8 mouse cellular contexts compared by ENCODE assay signal in genomic region chr9:57281549-57281948, GRCm38 (mm10). TPM values are rescaled to one million over a fixed set of nuclear protein-coding genes. Genes with fewer than 3 reads are reported as not detected.
A peak's percentile ranks its signal among the peaks of the same experiment; 100 is the strongest.
DNase-seq lines count a peak whose midpoint lies in the region; ATAC-seq lines count a peak whose summit lies in the region.

No protein-coding gene starts in this region.

- peaks cover 43% of the 10 kb centered on the region for H3K4me1 ChIP-seq in heart, embryonic 10.5 days
- peaks cover 10% of the 10 kb centered on the region; the same call in 1 of the 2 replicates for H3K4me1 ChIP-seq in hindbrain, embryonic 12.5 days
- peaks cover 40% of the 10 kb centered on the region for H3K4me1 ChIP-seq in liver, embryonic 12.5 days

- H3K9ac ChIP-seq in hindbrain, embryonic 12.5 days: peak overlapping the region; percentile 43
- peak overlapping the region; percentile 5; the same call in 1 of the 2 replicates for H3K9ac ChIP-seq in liver, embryonic 12.5 days

- ATAC-seq in hindbrain, embryonic 12.5 days (ENCODE audit: low FRiP score): peak; percentile 73; the same call in 1 of the 2 replicates
- peak; percentile 63 for ATAC-seq in liver, embryonic 12.5 days

- 11% methylated on average over 20 of the region's 20 CpGs for WGBS in heart, embryonic 10.5 days
- 13% methylated on average over 20 of the region's 20 CpGs for WGBS in hindbrain, embryonic 12.5 days
- 21% methylated on average over 20 of the region's 20 CpGs for WGBS in liver, embryonic 12.5 days (ENCODE audit: insufficient replicate concordance)

- H3K27ac ChIP-seq in heart, embryonic 10.5 days: peak overlapping the region; percentile 77
- H3K27ac ChIP-seq in hindbrain, embryonic 12.5 days: no peak overlapping the region
- H3K27ac ChIP-seq in liver, embryonic 12.5 days: no peak overlapping the region

- no peaks in the 10 kb centered on the region for H3K36me3 ChIP-seq in heart, embryonic 10.5 days
- no peaks in the 10 kb centered on the region for H3K36me3 ChIP-seq in hindbrain, embryonic 12.5 days
- no peaks in the 10 kb centered on the region for H3K36me3 ChIP-seq in liver, embryonic 12.5 days

- H3K4me2 ChIP-seq in hindbrain, embryonic 12.5 days (replicated peaks): peak overlapping the region; percentile 45
- H3K4me2 ChIP-seq in liver, embryonic 12.5 days: peak overlapping the region; percentile 49

- intact Hi-C loops in heart, postnatal 36 days (cut with DNase I): no loop called here

- peaks cover 8% of the 10 kb centered on the region; the same call in 1 of the 2 replicates for H3K27me3 ChIP-seq in heart, embryonic 10.5 days (ENCODE audit: insufficient read depth, poor library complexity, severe bottlenecking)
- H3K27me3 ChIP-seq in hindbrain, embryonic 12.5 days: peaks cover 7% of the 10 kb centered on the region; the same call in 1 of the 2 replicates
- peaks cover 40% of the 10 kb centered on the region for H3K27me3 ChIP-seq in liver, embryonic 12.5 days (replicated peaks)

- no peak for DNase-seq in heart, embryonic 10.5 days (ENCODE audit: low spot score)
- DNase-seq in heart, postnatal 36 days: no peak
- peak; percentile 81 for DNase-seq in MN1 (ENCODE audit: low spot score)
- DNase-seq in retina, postnatal 1 day: peak; percentile 70
- no peak for DNase-seq in urinary bladder, postnatal 25 days (ENCODE audit: low spot score)
- DNase-seq in left cerebral cortex, adult 18-20 months (ENCODE audit: low spot score in 2 of 2): no peak

- no peaks in the 10 kb centered on the region for H3K9me3 ChIP-seq in heart, embryonic 10.5 days
- H3K9me3 ChIP-seq in hindbrain, embryonic 12.5 days (replicated peaks): no peaks in the 10 kb centered on the region
- H3K9me3 ChIP-seq in liver, embryonic 12.5 days (replicated peaks): no peaks in the 10 kb centered on the region

- peak overlapping the region; percentile 49 for H3K4me3 ChIP-seq in heart, embryonic 10.5 days
- H3K4me3 ChIP-seq in hindbrain, embryonic 12.5 days: peak overlapping the region; percentile 14; the same call in 1 of the 2 replicates
- no peak overlapping the region for H3K4me3 ChIP-seq in liver, embryonic 12.5 days

RNA-seq across cellular contexts. Expression of gene 1700017B05Rik, which starts 19.1 kb away (rescaled TPM):
- 22.7 and 31.3 TPM in 2 replicates for polyA plus RNA-seq in heart, embryonic 10.5 days (2016; fragmentation: Nextera tagmentation; extraction: Ambion mirVana)
- total RNA-seq in heart, postnatal 36 days (2021): 10 to 100 TPM in 1 of 2 experiments, 1 to 10 TPM in 1; 9.7 to 13.9 TPM
- 8.1 TPM in 2 replicates for polyA plus RNA-seq in hindbrain, embryonic 12.5 days (2016; fragmentation: Nextera tagmentation; extraction: Ambion mirVana)
- 22.2 and 23.4 TPM in 2 replicates for polyA plus RNA-seq in liver, embryonic 12.5 days (2016; fragmentation: Nextera tagmentation; extraction: Ambion mirVana)
- 10 to 100 TPM; 14.1 to 18.9 TPM for total RNA-seq in left cerebral cortex, adult 18-20 months (2021)

RNA-seq across cellular contexts. Expression of gene Trcg1, which starts 45.2 kb away (rescaled TPM):
- not detected in 2 replicates for polyA plus RNA-seq in heart, embryonic 10.5 days (2016; fragmentation: Nextera tagmentation; extraction: Ambion mirVana)
- total RNA-seq in heart, postnatal 36 days (2021): not detected
- polyA plus RNA-seq in hindbrain, embryonic 12.5 days (2016; fragmentation: Nextera tagmentation; extraction: Ambion mirVana): not detected in 2 replicates
- not detected in 2 replicates for polyA plus RNA-seq in liver, embryonic 12.5 days (2016; fragmentation: Nextera tagmentation; extraction: Ambion mirVana)
- not detected for total RNA-seq in left cerebral cortex, adult 18-20 months (2021)

Comparison
In these comparisons a context has a peak if more than half of its experiments do, and no peak if none do; other contexts are left out.
1. DNase-seq: peak in MN1 (single experiment) and retina, postnatal 1 day (single experiment); none in heart, embryonic 10.5 days (single experiment), heart, postnatal 36 days (0 of 2), urinary bladder, postnatal 25 days (single experiment) and left cerebral cortex, adult 18-20 months (0 of 2).